ENCODE assay signal across 8 mouse cellular contexts in the genomic region with DNA sequence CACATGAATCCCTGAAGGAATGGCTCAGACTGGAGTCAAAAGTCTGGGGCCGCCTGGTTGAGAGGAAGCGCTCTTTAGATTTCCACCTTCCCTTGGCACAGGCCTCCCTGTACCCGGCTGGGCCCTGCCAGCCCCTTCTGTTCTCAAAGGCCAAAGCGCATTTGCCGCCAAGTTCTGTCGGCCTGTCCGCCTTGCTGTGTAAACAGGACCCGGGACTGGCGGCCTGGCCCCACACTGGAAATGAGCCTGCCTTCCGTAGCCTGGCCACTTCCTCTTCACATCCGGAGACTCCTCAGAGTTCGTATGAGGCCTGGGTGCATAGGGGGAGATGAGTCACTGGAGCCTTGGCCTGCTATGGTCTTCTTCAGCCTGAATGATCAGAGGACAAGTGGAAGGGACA. TPM values are rescaled to one million over a fixed set of nuclear protein-coding genes. Genes with fewer than 3 reads are reported as not detected.
DNase-seq lines count a peak whose midpoint lies in the region; ATAC-seq lines count a peak whose summit lies in the region.

No protein-coding gene starts in this region.

- H3K27me3 ChIP-seq in intestine, embryonic 14.5 days (replicated peaks; ENCODE audit: control insufficient read depth, insufficient read depth, low read length): no peaks in the 10 kb centered on the region

- no peaks in the 10 kb centered on the region for H3K36me3 ChIP-seq in intestine, embryonic 14.5 days (ENCODE audit: control insufficient read depth, insufficient read depth, low read length)

- peak; percentile 66 for DNase-seq in adrenal gland, adult 2 months
- no peak for DNase-seq in adrenal gland, adult 8-10 months
- DNase-seq in right cerebral cortex, postnatal 14 days: peak; percentile 26
- DNase-seq in right cerebral cortex, adult 18-20 months: no peak
- no peak for DNase-seq in intestine, embryonic 14.5 days (ENCODE audit: low spot score)
- peak; percentile 87 to 91 for DNase-seq in lung, adult 18-20 months
- DNase-seq in thymus, postnatal 25 days: no peak
- no peak for DNase-seq in spleen, adult 12 weeks (ENCODE audit: low spot score)

- H3K27ac ChIP-seq in intestine, embryonic 14.5 days (ENCODE audit: low read depth): peak overlapping the region; percentile 62

- ATAC-seq in intestine, embryonic 14.5 days (replicated peaks; ENCODE audit: low FRiP score, low TSS enrichment, low read depth): no peak

- H3K4me3 ChIP-seq in intestine, embryonic 14.5 days (ENCODE audit: low read depth, low read length): no peak overlapping the region

- 38% methylated on average over 12 of the region's 12 CpGs for WGBS in intestine, embryonic 14.5 days

- H3K4me1 ChIP-seq in intestine, embryonic 14.5 days (replicated peaks; ENCODE audit: control insufficient read depth, insufficient read depth, low read length): peaks cover 30% of the 10 kb centered on the region

- no peaks in the 10 kb centered on the region for H3K9me3 ChIP-seq in intestine, embryonic 14.5 days (ENCODE audit: control insufficient read depth, low read length)

- no peak overlapping the region for H3K4me2 ChIP-seq in intestine, embryonic 14.5 days (ENCODE audit: low read length)

- H3K9ac ChIP-seq in intestine, embryonic 14.5 days (ENCODE audit: low read length): no peak overlapping the region

RNA-seq across cellular contexts. Expression of a gene that starts 27.9 kb away (rescaled TPM):
- total RNA-seq in adrenal gland, adult 2 months (2021): under 1 TPM; 0.55 to 0.72 TPM
- polyA plus RNA-seq in adrenal gland, adult 2 months (2012; rRNA removed): 6.9 and 10.6 TPM in 2 replicates
- total RNA-seq in adrenal gland, adult 8-10 months (2022): 10 to 100 TPM in 1 of 4 experiments, 1 to 10 TPM in 2, not detected in 1; 3.1 to 22.6 (median 9.1) TPM
- not detected in 2 replicates for polyA plus RNA-seq in intestine, embryonic 14.5 days (2014; fragmentation: Nextera tagmentation; extraction: Ambion mirVana)

Comparison
In these comparisons a context has a peak if more than half of its experiments do, and no peak if none do; other contexts are left out.
1. DNase-seq: peak in adrenal gland, adult 2 months (single experiment), right cerebral cortex, postnatal 14 days (single experiment) and lung, adult 18-20 months (2 of 2); none in adrenal gland, adult 8-10 months (single experiment), right cerebral cortex, adult 18-20 months (single experiment), intestine, embryonic 14.5 days (single experiment), thymus, postnatal 25 days (single experiment) and spleen, adult 12 weeks (single experiment).